In genomic region chr5:117137011-117137410, GRCm38 (mm10) we compare ENCODE assay signal across 11 mouse cellular contexts. TPM values are rescaled to one million over a fixed set of nuclear protein-coding genes. Genes with fewer than 3 reads are reported as not detected.
A peak's percentile ranks its signal among the peaks of the same experiment; 100 is the strongest.
DNase-seq lines count a peak whose midpoint lies in the region; ATAC-seq and TF ChIP-seq lines count a peak whose summit lies in the region.
"Had no signal": no experiment of that assay in that cellular context is flagged by ENCODE, and none has a peak within 500 bp of the region (broad histone marks: within the 10 kb centered on the region; RNA-seq: fewer than 3 reads in every experiment).

No protein-coding gene starts in this region.

- peak overlapping the region; percentile 11; the same call in 1 of the 2 replicates for H3K27ac ChIP-seq in heart, embryonic 12.5 days (ENCODE audit: poor library complexity, severe bottlenecking)
- H3K27ac ChIP-seq in lung, embryonic 15.5 days: no peak overlapping the region
- H3K27ac ChIP-seq in bone marrow, adult 2 months (ENCODE audit: control insufficient read depth, insufficient read depth, low read depth, low read length, poor library complexity): peak overlapping the region; percentile 21
- H3K27ac ChIP-seq in liver, embryonic 13.5 days: peak overlapping the region; percentile 99
- H3K27ac ChIP-seq: hindbrain, postnatal 0 days had no signal

- H3K4me3 ChIP-seq in heart, embryonic 12.5 days: no peak overlapping the region
- no peak overlapping the region for H3K4me3 ChIP-seq in lung, embryonic 15.5 days
- H3K4me3 ChIP-seq in bone marrow, adult 2 months (replicated peaks; ENCODE audit: control insufficient read depth, low read depth, low read length): peak overlapping the region; percentile 3
- peak overlapping the region; percentile 70 for H3K4me3 ChIP-seq in liver, embryonic 13.5 days (replicated peaks)

- DNase-seq in heart, postnatal 25 days (ENCODE audit: low spot score): no peak
- DNase-seq in lung, postnatal 14 days: no peak
- no peak for DNase-seq in liver, embryonic 13.5 days
- DNase-seq: adrenal gland, postnatal 10 days; midbrain, embryonic 14.5 days; spleen, adult 18-20 months had no signal

- WGBS in heart, embryonic 12.5 days: 53% methylated on average over 10 of the region's 10 CpGs
- 31% methylated on average over 10 of the region's 10 CpGs for WGBS in lung, embryonic 15.5 days
- WGBS in bone marrow, adult 2 months: 45% methylated on average over 10 of the region's 10 CpGs
- 44% methylated on average over 10 of the region's 10 CpGs for WGBS in liver, embryonic 13.5 days (ENCODE audit: insufficient replicate concordance)

- no peak for TF ChIP-seq POLR2A in bone marrow, adult 2 months (IDR thresholded peaks at IDR 0.05; ENCODE audit: borderline replicate concordance, control insufficient read depth, low read depth, low read length)

- no peak for TF ChIP-seq CTCF in bone marrow, adult 2 months (IDR thresholded peaks at IDR 0.05; ENCODE audit: control insufficient read depth, insufficient read depth, low read length)

- H3K27me3 ChIP-seq in heart, embryonic 12.5 days (replicated peaks): no peaks in the 10 kb centered on the region
- no peaks in the 10 kb centered on the region for H3K27me3 ChIP-seq in lung, embryonic 15.5 days
- H3K27me3 ChIP-seq in liver, embryonic 13.5 days: no peaks in the 10 kb centered on the region

- no peak overlapping the region for H3K4me2 ChIP-seq in heart, embryonic 12.5 days
- peak overlapping the region; percentile 10; the same call in 1 of the 2 replicates for H3K4me2 ChIP-seq in lung, embryonic 15.5 days
- H3K4me2 ChIP-seq in liver, embryonic 13.5 days: peak overlapping the region; percentile 92

- peaks cover 68% of the 10 kb centered on the region for H3K4me1 ChIP-seq in heart, embryonic 12.5 days (replicated peaks)
- H3K4me1 ChIP-seq in lung, embryonic 15.5 days: peaks cover 57% of the 10 kb centered on the region
- peaks cover 23% of the 10 kb centered on the region for H3K4me1 ChIP-seq in bone marrow, adult 2 months (ENCODE audit: control insufficient read depth, insufficient read depth, low read length)
- peaks cover 99% of the 10 kb centered on the region for H3K4me1 ChIP-seq in liver, embryonic 13.5 days (replicated peaks)

- H3K36me3 ChIP-seq in heart, embryonic 12.5 days: no peaks in the 10 kb centered on the region
- no peaks in the 10 kb centered on the region for H3K36me3 ChIP-seq in lung, embryonic 15.5 days
- peaks cover 5% of the 10 kb centered on the region for H3K36me3 ChIP-seq in liver, embryonic 13.5 days

- H3K9me3 ChIP-seq in heart, embryonic 12.5 days (replicated peaks): no peaks in the 10 kb centered on the region
- no peaks in the 10 kb centered on the region for H3K9me3 ChIP-seq in lung, embryonic 15.5 days
- no peaks in the 10 kb centered on the region for H3K9me3 ChIP-seq in liver, embryonic 13.5 days (replicated peaks)

- intact Hi-C loops in heart, postnatal 25 days (cut with DNase I): no loop called here

- H3K9ac ChIP-seq in heart, embryonic 12.5 days: no peak overlapping the region
- H3K9ac ChIP-seq in lung, embryonic 15.5 days: no peak overlapping the region
- peak overlapping the region; percentile 87 for H3K9ac ChIP-seq in liver, embryonic 13.5 days

- no peak for ATAC-seq in heart, embryonic 12.5 days (ENCODE audit: insufficient number of reproducible peaks, low FRiP score)
- ATAC-seq in lung, embryonic 15.5 days (ENCODE audit: borderline replicate concordance, extremely low read depth, low FRiP score, low TSS enrichment): no peak
- ATAC-seq in liver, embryonic 13.5 days (ENCODE audit: low read depth): no peak
- no peak for ATAC-seq in activated CD4-positive, CD25-positive, alpha-beta regulatory T cell, adult 4 months
- ATAC-seq: hindbrain, postnatal 0 days had no signal

RNA-seq across cellular contexts. Expression of gene Taok3, which starts 17.1 kb away (rescaled TPM):
- 11.6 and 13.3 TPM in 2 replicates for polyA plus RNA-seq in heart, embryonic 12.5 days (2016; fragmentation: Nextera tagmentation; extraction: Ambion mirVana)
- total RNA-seq in heart, postnatal 25 days (2021): 1 to 10 TPM; 7.6 to 7.9 TPM
- polyA plus RNA-seq in lung, embryonic 15.5 days (2015; fragmentation: Nextera tagmentation; extraction: Ambion mirVana): 22.4 and 27.3 TPM in 2 replicates
- polyA plus RNA-seq in bone marrow, adult 2 months (2011; ENCODE audit: insufficient read depth, insufficient read length, low replicate concordance, missing spikeins): 31.0 and 47.6 TPM in 2 replicates
- polyA plus RNA-seq in liver, embryonic 13.5 days (2015; fragmentation: Nextera tagmentation; extraction: Ambion mirVana): 49.3 and 56.2 TPM in 2 replicates
- 100 to 1,000 TPM; 137 to 138 TPM for polyA plus RNA-seq in activated CD4-positive, CD25-positive, alpha-beta regulatory T cell, adult 4 months (2017; shearing (Covaris generic))

RNA-seq across cellular contexts. Expression of gene Suds3, which starts 21.1 kb away (rescaled TPM):
- 74.4 and 75.2 TPM in 2 replicates for polyA plus RNA-seq in heart, embryonic 12.5 days (2016; fragmentation: Nextera tagmentation; extraction: Ambion mirVana)
- total RNA-seq in heart, postnatal 25 days (2021): 10 to 100 TPM; 87.3 to 90.4 TPM
- 74.0 and 78.8 TPM in 2 replicates for polyA plus RNA-seq in lung, embryonic 15.5 days (2015; fragmentation: Nextera tagmentation; extraction: Ambion mirVana)
- polyA plus RNA-seq in bone marrow, adult 2 months (2011; ENCODE audit: insufficient read depth, insufficient read length, low replicate concordance, missing spikeins): 40.4 and 57.7 TPM in 2 replicates
- polyA plus RNA-seq in liver, embryonic 13.5 days (2015; fragmentation: Nextera tagmentation; extraction: Ambion mirVana): 38.1 and 43.2 TPM in 2 replicates
- polyA plus RNA-seq in activated CD4-positive, CD25-positive, alpha-beta regulatory T cell, adult 4 months (2017; shearing (Covaris generic)): 10 to 100 TPM; 11.5 to 12.3 TPM

Comparison
In these comparisons a context has a peak if more than half of its experiments do, and no peak if none do; other contexts are left out.
1. H3K4me3 ChIP-seq: peak in bone marrow, adult 2 months (single experiment) and liver, embryonic 13.5 days (single experiment); none in heart, embryonic 12.5 days (single experiment) and lung, embryonic 15.5 days (single experiment).